Mouse (Mus musculus): ENCODE results near the gene Prl3c1.
"Not testable (repeated sequence)": the region's sequence is repeated elsewhere in the genome, so short reads cannot be mapped to it uniquely, and the experiment has no call there.

Gene Prl3c1

DNA sequence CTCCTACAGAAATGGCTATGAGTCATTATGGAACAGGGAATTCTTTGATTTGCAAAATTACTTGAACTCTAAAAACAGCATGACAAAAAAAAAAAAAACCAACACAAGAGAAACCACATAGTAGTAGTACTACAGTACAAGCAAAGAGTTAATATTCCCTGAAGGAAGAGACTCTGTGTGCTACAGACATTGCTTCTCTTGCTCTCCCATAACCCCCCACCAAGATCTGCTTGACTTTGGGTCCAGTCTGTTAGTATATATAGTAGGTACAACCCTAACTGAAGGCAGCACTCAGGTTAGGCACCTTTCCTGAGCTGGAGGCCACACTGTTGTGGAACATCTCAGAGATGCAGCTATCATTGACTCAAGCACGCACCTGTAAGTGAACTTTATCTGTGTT, at the start of gene Prl3c1:
TSS of gene Prl3c1 (plus strand) at position 301 of the 400 bp plus-strand sequence.
- DNase-seq (ENCODE audit: low spot score): no peak

DNA sequence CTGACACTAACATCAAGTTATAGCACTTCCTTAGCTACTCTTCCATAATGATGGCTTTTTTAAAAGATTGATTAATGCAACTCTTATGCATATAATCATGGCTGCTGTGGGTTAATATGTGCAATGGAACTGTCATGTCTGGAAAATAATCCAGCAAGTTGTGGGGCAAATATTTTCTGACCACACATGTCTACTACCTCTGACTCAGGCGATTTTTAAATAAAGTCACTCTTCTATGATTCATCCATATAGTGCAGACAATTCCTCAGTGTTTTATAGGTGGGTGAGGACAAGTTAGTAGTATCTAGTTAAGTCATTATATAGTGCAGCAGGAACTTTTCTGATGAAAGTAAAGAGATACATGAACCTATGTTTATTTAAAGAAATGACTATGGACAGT, 48.2 kb upstream of the Prl3c1 start:
- no peak for DNase-seq (ENCODE audit: low spot score)

DNA sequence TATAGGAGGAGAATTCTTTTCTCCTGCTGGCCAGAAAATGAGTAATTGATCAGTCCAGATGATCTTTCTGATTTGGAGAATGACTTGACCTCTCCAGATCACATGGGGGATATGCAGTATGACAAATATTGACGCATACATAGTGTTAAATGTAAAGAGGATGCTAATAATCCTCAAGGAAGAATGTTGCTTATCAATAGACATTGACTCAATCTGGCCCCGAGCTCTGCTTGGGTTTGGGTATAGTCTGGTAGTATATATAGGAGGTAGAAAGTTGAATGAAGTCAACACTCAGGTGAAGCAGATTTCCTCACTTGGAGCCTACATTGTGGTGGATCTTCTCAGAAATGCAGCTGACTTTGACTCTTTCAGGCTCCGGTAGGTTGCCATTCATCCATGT, 40.0 kb upstream of the Prl3c1 start, which contains the start of gene Prl3d3:
TSS of gene Prl3d3 (plus strand) at position 301 of the 400 bp plus-strand sequence.
- DNase-seq (ENCODE audit: low spot score): not testable (repeated sequence)

DNA sequence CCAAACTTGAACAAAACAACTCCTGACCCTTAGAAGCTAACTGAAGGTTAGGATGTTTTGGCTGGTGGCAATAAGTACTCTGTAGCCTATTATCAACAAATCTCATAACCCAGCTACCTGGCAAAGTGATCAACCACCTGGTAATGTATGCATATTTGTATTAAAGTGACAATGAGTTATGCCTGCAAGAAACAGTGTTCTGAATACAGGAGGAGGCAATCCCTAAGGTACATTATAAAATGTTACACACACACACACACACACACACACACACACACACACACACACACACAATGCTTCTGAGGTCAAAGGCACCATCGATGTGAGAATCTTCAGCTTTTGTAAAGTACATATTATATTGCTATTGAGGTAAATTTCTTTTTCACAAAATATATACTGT, 45.1 kb downstream of the Prl3c1 start, which contains the start of gene Prl3b1:
TSS of gene Prl3b1 (plus strand) at position 301 of the 400 bp plus-strand sequence.
- DNase-seq (ENCODE audit: low spot score): no peak
